Mouse (Mus musculus): ENCODE results near the gene Arl4d. TPM values are rescaled to one million over a fixed set of nuclear protein-coding genes. Genes with fewer than 3 reads are reported as not detected.
A peak's percentile ranks its signal among the peaks of the same experiment; 100 is the strongest.

Arl4d gene
- polyA plus RNA-seq, 1 experiment from 2014 or later = 10.0 TPM

DNA sequence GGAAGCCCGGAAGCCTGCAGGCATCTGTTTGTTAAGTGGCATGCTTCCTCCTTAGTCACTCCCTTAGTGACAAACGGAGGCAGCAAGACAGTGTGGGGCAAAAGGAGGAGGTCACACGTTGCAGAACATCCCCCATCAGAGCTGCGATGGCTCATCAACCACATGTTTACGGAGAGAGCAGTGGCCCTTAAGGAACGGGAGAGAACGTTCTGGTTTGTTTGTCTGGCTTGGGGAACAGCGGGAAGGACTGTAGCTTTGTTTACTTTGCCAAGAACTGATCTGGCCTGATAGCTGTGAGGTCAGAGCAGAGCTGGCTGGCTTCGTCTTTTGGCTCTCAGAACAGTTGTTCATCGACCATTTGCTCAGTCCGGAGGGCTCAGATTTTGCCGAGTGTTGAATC lies 35.1 kb downstream of the Arl4d start:
- Histone ChIP-seq H3K36me3 (ENCODE audit: control insufficient read depth, insufficient read depth, low read length) (no peaks in the 10 kb centered on the region), H3K4me1 (replicated peaks; ENCODE audit: control insufficient read depth, insufficient read depth) (peaks cover 5% of the 10 kb centered on the region; the same call in 1 of the 2 replicates), H3K4me2 (replicated peaks; ENCODE audit: low read depth) (no peak overlapping the region), H3K9ac (ENCODE audit: low read length) (no peak overlapping the region), H3K4me3 (ENCODE audit: low read depth, low read length) (no peak overlapping the region), H3K27me3 (ENCODE audit: control insufficient read depth, insufficient read depth, low read length) (no peaks in the 10 kb centered on the region), H3K27ac (replicated peaks) (0 out of 2 replicates have a peak overlapping the region, but pooled peaks have one; percentile 35), H3K9me3 (ENCODE audit: control insufficient read depth, low read length) (no peaks in the 10 kb centered on the region)
- 7% methylated on average over 12 of the region's 12 CpGs for WGBS
- TF ChIP-seq CTCF (IDR thresholded peaks at IDR 0.05; ENCODE audit: low read depth) = no peak
- TF ChIP-seq EP300 (optimal IDR thresholded peaks at IDR 0.05) = no peak
- peak; percentile 45 for ATAC-seq (ENCODE audit: low FRiP score, low TSS enrichment)
- peak; percentile 31 for DNase-seq (ENCODE audit: low spot score)

DNA sequence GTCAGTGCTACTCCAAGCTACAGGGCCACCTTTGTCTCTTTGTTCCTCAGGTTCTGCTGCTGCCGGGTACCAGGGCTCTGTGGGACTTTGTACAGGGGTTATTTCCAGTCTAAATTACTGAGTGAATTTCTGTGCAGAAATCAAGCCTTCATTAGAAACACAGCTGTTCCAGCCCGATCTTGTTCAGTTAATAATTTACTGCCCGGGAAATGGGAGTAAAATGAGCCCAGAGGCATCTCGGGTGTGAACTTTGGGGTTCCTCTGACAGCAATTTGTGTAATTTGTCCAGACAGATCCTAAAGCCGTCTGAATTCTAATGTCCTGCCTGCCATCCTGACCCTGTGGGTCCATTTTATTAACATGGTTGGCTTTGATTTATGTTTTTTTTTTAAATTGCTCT lies 38.7 kb downstream of the Arl4d start:
- ATAC-seq (ENCODE audit: low FRiP score, low TSS enrichment) = no peak
- no peak overlapping the region for H3K4me3 ChIP-seq (ENCODE audit: low read depth, low read length)
- no peak overlapping the region for H3K9ac ChIP-seq (ENCODE audit: low read length)
- H3K27me3 ChIP-seq (ENCODE audit: control insufficient read depth, insufficient read depth, low read length) = no peaks in the 10 kb centered on the region
- WGBS = 27% methylated on average over 5 of the region's 5 CpGs
- H3K4me2 ChIP-seq (replicated peaks; ENCODE audit: low read depth) = no peak overlapping the region
- TF ChIP-seq CTCF (IDR thresholded peaks at IDR 0.05; ENCODE audit: low read depth) (no peak), EP300 (optimal IDR thresholded peaks at IDR 0.05) (no peak)
- H3K36me3 ChIP-seq (ENCODE audit: control insufficient read depth, insufficient read depth, low read length) = no peaks in the 10 kb centered on the region
- 0 out of 2 replicates have a peak, but pooled peaks cover 3% of the 10 kb centered on the region for H3K4me1 ChIP-seq (replicated peaks; ENCODE audit: control insufficient read depth, insufficient read depth)
- DNase-seq (ENCODE audit: low spot score) = no peak
- no peaks in the 10 kb centered on the region for H3K9me3 ChIP-seq (ENCODE audit: control insufficient read depth, low read length)
- H3K27ac ChIP-seq (replicated peaks) = no peak overlapping the region

DNA sequence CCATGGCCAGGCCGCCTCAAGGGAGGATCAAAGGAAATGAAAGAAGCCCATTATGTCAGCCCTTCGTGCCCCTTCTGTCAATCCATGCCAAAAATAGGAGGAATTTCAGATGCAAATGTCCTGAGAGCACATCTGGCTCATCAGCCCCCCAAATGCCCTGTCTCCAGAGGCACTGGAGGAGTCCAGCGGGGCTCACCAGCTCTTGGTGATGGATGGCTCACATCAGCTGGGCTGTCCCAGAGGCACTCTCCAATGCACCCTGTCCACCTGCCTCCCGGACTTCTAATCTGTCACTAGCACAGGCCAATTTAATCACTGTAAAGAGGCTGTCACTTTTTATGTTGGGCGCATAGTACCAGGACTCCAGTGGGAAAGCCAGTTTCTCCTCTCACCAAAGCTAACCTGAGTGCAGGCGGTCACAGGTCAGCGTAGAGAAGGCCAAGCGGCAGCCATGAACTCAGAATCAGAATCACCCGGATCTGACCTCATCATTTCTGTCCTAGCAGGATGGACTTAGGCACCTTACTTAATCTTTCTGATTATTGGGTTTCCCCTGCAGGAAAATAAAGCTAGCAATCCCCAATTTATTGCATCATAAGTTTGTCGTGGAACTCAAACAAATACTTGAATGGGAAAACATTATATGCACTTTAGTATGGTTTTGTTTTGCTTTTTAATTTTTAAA lies 41.6 kb downstream of the Arl4d start:
- H3K36me3 ChIP-seq (ENCODE audit: control insufficient read depth, insufficient read depth, low read length) = no peaks in the 10 kb centered on the region

DNA sequence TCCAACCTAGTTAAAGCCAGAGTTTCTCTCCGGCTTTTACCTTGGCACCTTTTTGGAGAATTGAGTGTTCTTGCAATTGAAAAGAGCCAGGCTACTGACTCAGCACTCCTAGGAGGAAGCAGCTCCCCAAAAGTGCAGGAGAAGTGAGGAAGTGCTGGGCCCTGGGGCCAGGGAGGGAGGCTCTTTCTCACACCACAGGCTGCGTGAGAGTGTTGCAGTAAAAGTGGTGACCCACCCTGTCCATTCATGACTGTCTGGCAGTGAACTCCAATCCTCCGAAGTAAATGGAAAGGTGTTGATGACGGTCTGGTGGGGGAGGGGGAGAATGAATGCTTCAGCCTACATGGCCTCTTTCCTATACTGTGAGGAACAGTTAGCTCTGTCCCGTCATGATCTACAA lies 43.1 kb downstream of the Arl4d start:
- TF ChIP-seq EP300 (optimal IDR thresholded peaks at IDR 0.05) = no peak
- no peak for TF ChIP-seq CTCF (IDR thresholded peaks at IDR 0.05; ENCODE audit: low read depth)
- Histone ChIP-seq H3K4me1 (replicated peaks; ENCODE audit: control insufficient read depth, insufficient read depth) (no peaks in the 10 kb centered on the region), H3K27ac (replicated peaks) (no peak overlapping the region), H3K4me2 (replicated peaks; ENCODE audit: low read depth) (no peak overlapping the region), H3K9ac (ENCODE audit: low read length) (no peak overlapping the region), H3K27me3 (ENCODE audit: control insufficient read depth, insufficient read depth, low read length) (no peaks in the 10 kb centered on the region), H3K36me3 (ENCODE audit: control insufficient read depth, insufficient read depth, low read length) (no peaks in the 10 kb centered on the region), H3K9me3 (ENCODE audit: control insufficient read depth, low read length) (no peaks in the 10 kb centered on the region), H3K4me3 (ENCODE audit: low read depth, low read length) (no peak overlapping the region)
- DNase-seq (ENCODE audit: low spot score) (no peak), ATAC-seq (ENCODE audit: low FRiP score, low TSS enrichment) (no peak)
- WGBS = 34% methylated on average over 5 of the region's 5 CpGs

More for the DNA sequence above, 41.6 kb downstream of the Arl4d start:
- WGBS = 75% methylated on average over 10 of the region's 10 CpGs
- Histone ChIP-seq H3K4me3 (ENCODE audit: low read depth, low read length) (no peak overlapping the region), H3K27me3 (ENCODE audit: control insufficient read depth, insufficient read depth, low read length) (no peaks in the 10 kb centered on the region), H3K9ac (ENCODE audit: low read length) (no peak overlapping the region), H3K9me3 (ENCODE audit: control insufficient read depth, low read length) (no peaks in the 10 kb centered on the region), H3K27ac (replicated peaks) (no peak overlapping the region), H3K4me1 (replicated peaks; ENCODE audit: control insufficient read depth, insufficient read depth) (no peaks in the 10 kb centered on the region), H3K4me2 (replicated peaks; ENCODE audit: low read depth) (no peak overlapping the region)
- TF ChIP-seq CTCF (IDR thresholded peaks at IDR 0.05; ENCODE audit: low read depth) = no peak
- TF ChIP-seq EP300 (optimal IDR thresholded peaks at IDR 0.05) = no peak
- DNase-seq (ENCODE audit: low spot score) (no peak), ATAC-seq (ENCODE audit: low FRiP score, low TSS enrichment) (no peak)

DNA sequence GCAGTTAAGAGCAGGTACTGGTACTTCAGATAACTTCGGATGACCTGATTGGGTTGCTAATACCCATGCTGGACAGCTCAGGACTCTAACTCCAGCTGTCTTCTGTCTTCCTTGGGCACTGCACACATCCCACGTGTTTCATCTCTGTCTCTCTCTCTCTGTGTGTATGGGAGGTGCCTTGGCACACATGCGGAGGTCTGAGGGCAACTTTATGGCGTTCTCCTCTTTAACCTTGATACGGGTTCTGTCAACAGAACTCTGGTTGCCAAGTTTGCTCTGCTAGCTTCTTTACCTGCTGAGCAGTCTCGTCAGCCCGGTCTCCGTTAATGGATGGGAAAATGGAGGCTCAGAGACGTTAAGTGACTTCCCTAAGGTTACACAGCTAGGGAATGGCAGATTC lies 47.5 kb downstream of the Arl4d start:
- ATAC-seq (ENCODE audit: low FRiP score, low TSS enrichment) = no peak
- 69% methylated on average over 9 of the region's 9 CpGs for WGBS
- Histone ChIP-seq H3K4me3 (ENCODE audit: low read depth, low read length) (no peak overlapping the region), H3K4me2 (replicated peaks; ENCODE audit: low read depth) (no peak overlapping the region), H3K9ac (ENCODE audit: low read length) (no peak overlapping the region), H3K27me3 (ENCODE audit: control insufficient read depth, insufficient read depth, low read length) (no peaks in the 10 kb centered on the region), H3K27ac (replicated peaks) (no peak overlapping the region), H3K36me3 (ENCODE audit: control insufficient read depth, insufficient read depth, low read length) (no peaks in the 10 kb centered on the region), H3K9me3 (ENCODE audit: control insufficient read depth, low read length) (no peaks in the 10 kb centered on the region), H3K4me1 (replicated peaks; ENCODE audit: control insufficient read depth, insufficient read depth) (no peaks in the 10 kb centered on the region)
- no peak for TF ChIP-seq EP300 (optimal IDR thresholded peaks at IDR 0.05)
- TF ChIP-seq CTCF (IDR thresholded peaks at IDR 0.05; ENCODE audit: low read depth) = no peak
- DNase-seq (ENCODE audit: low spot score) = no peak

DNA sequence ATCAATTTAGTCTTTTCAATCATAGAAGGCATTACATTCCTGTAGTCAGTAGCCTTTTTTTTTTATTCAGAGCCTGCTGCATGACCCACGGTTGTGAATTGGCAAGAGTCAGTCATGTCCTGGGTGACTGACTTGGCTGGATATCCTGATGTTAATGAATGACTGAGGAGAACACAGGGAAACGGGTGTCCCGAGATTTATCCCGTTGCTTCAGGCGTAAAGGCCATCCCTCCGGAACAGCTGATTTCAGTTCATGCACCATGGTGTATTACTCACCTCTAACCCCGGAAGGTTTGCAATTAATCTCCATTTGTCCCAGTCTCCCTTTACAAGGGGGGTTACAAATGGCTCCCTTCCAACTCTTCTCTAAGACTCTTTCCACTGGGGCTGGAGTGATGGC lies 48.7 kb downstream of the Arl4d start:
- no peak overlapping the region for H3K4me3 ChIP-seq (ENCODE audit: low read depth, low read length)
- no peak overlapping the region for H3K9ac ChIP-seq (ENCODE audit: low read length)
- TF ChIP-seq EP300 (optimal IDR thresholded peaks at IDR 0.05) (no peak), CTCF (IDR thresholded peaks at IDR 0.05; ENCODE audit: low read depth) (no peak)
- no peak for ATAC-seq (ENCODE audit: low FRiP score, low TSS enrichment)
- DNase-seq (ENCODE audit: low spot score) = no peak
- H3K27me3 ChIP-seq (ENCODE audit: control insufficient read depth, insufficient read depth, low read length) = no peaks in the 10 kb centered on the region
- no peaks in the 10 kb centered on the region for H3K36me3 ChIP-seq (ENCODE audit: control insufficient read depth, insufficient read depth, low read length)
- no peak overlapping the region for H3K27ac ChIP-seq (replicated peaks)
- no peaks in the 10 kb centered on the region for H3K9me3 ChIP-seq (ENCODE audit: control insufficient read depth, low read length)
- H3K4me1 ChIP-seq (replicated peaks; ENCODE audit: control insufficient read depth, insufficient read depth) = no peaks in the 10 kb centered on the region
- no peak overlapping the region for H3K4me2 ChIP-seq (replicated peaks; ENCODE audit: low read depth)
- WGBS = 64% methylated on average over 7 of the region's 7 CpGs

Other genes starting within 250 kb of the Arl4d start
- gene Aarsd1, start 247.9 kb upstream of the Arl4d start, polyA plus RNA-seq (2015; fragmentation: Nextera tagmentation; extraction: Ambion mirVana) = 29.8 and 30.0 TPM in 2 replicates
- gene Gm27029, start 240.7 kb upstream of the Arl4d start, polyA plus RNA-seq (2015; fragmentation: Nextera tagmentation; extraction: Ambion mirVana) = 3.1 TPM in 2 replicates
- 11.3 and 11.5 TPM in 2 replicates for gene Rundc1, start 240.5 kb upstream of the Arl4d start, polyA plus RNA-seq (2015; fragmentation: Nextera tagmentation; extraction: Ambion mirVana)
- 11.1 and 13.4 TPM in 2 replicates for gene Ptges3l, start 240.2 kb upstream of the Arl4d start, polyA plus RNA-seq (2015; fragmentation: Nextera tagmentation; extraction: Ambion mirVana)
- gene Rpl27, start 223.2 kb upstream of the Arl4d start, polyA plus RNA-seq (2015; fragmentation: Nextera tagmentation; extraction: Ambion mirVana) = 317 and 371 TPM in 2 replicates
- 37.4 and 37.5 TPM in 2 replicates for gene Ifi35, start 217.1 kb upstream of the Arl4d start, polyA plus RNA-seq (2015; fragmentation: Nextera tagmentation; extraction: Ambion mirVana)
- gene Rnd2, start 200.5 kb upstream of the Arl4d start, polyA plus RNA-seq (2015; fragmentation: Nextera tagmentation; extraction: Ambion mirVana) = 15.3 and 16.1 TPM in 2 replicates
- 63.4 and 71.1 TPM in 2 replicates for gene Vat1, start 199.3 kb upstream of the Arl4d start, polyA plus RNA-seq (2015; fragmentation: Nextera tagmentation; extraction: Ambion mirVana)
- gene Brca1, start 113.6 kb upstream of the Arl4d start, polyA plus RNA-seq (2015; fragmentation: Nextera tagmentation; extraction: Ambion mirVana) = 1.1 and 2.5 TPM in 2 replicates
- gene Nbr1, start 113.4 kb upstream of the Arl4d start, polyA plus RNA-seq (2015; fragmentation: Nextera tagmentation; extraction: Ambion mirVana) = 34.5 TPM in 2 replicates
- gene Tmem106a, start 83.3 kb upstream of the Arl4d start, polyA plus RNA-seq (2015; fragmentation: Nextera tagmentation; extraction: Ambion mirVana) = 10.0 TPM in 2 replicates
- gene Gm11634, start 66.3 kb upstream of the Arl4d start, polyA plus RNA-seq (2015; fragmentation: Nextera tagmentation; extraction: Ambion mirVana) = 0.13 TPM in 1 of 2 replicates, not detected in the other
- 18.9 and 20.9 TPM in 2 replicates for gene Rdm1, start 38.3 kb upstream of the Arl4d start, polyA plus RNA-seq (2015; fragmentation: Nextera tagmentation; extraction: Ambion mirVana)
- gene Dhx8, start 67.4 kb downstream of the Arl4d start, polyA plus RNA-seq (2015; fragmentation: Nextera tagmentation; extraction: Ambion mirVana) = 12.6 and 12.8 TPM in 2 replicates
- gene Etv4, start 119.8 kb downstream of the Arl4d start, polyA plus RNA-seq (2015; fragmentation: Nextera tagmentation; extraction: Ambion mirVana) = 1.8 and 2.0 TPM in 2 replicates
- 2.8 and 3.0 TPM in 2 replicates for gene Meox1, start 228.8 kb downstream of the Arl4d start, polyA plus RNA-seq (2015; fragmentation: Nextera tagmentation; extraction: Ambion mirVana)

Data from stomach, postnatal 0 days (tissue).